Comparison of ENCODE assay signal across 9 mouse cellular contexts in genomic region chr11:86022439-86022838, GRCm38 (mm10).
DNase-seq lines count a peak whose midpoint lies in the region; ATAC-seq lines count a peak whose summit lies in the region.
"Had no signal": no experiment of that assay in that cellular context is flagged by ENCODE, and none has a peak within 500 bp of the region (broad histone marks: within the 10 kb centered on the region; RNA-seq: fewer than 3 reads in every experiment).

No protein-coding gene starts in this region.

- ATAC-seq in embryonic facial prominence, embryonic 13.5 days (ENCODE audit: insufficient number of reproducible peaks, insufficient read depth, low FRiP score, low TSS enrichment, low read depth), result no peak
- ATAC-seq in heart, embryonic 15.5 days (replicated peaks; ENCODE audit: insufficient number of reproducible peaks, insufficient read depth, low FRiP score, low read depth), result peak; percentile 64; the same call in 1 of the 2 replicates

- DNase-seq in kidney, postnatal 14 days, result peak; percentile 40
- no peak for DNase-seq in kidney, adult 8-10 months
- DNase-seq in lung, postnatal 36 days, result peak; percentile 51
- no peak for DNase-seq in ovary, postnatal 14 days (ENCODE audit: low spot score)
- no peak for DNase-seq in frontal cortex, postnatal 14 days (ENCODE audit: low spot score in 2 of 2)
- DNase-seq in layer of hippocampus, postnatal 36 days, result no peak

- no peak overlapping the region for H3K4me3 ChIP-seq in embryonic facial prominence, embryonic 13.5 days
- H3K4me3 ChIP-seq in heart, embryonic 15.5 days, result no peak overlapping the region
- H3K4me3 ChIP-seq: megakaryocyte, embryonic 14.5 days had no signal

- H3K4me1 ChIP-seq in embryonic facial prominence, embryonic 13.5 days, result peaks cover 26% of the 10 kb centered on the region
- 0 out of 2 replicates have a peak, but pooled peaks cover 2% of the 10 kb centered on the region for H3K4me1 ChIP-seq in heart, embryonic 15.5 days (replicated peaks)
- H3K4me1 ChIP-seq: megakaryocyte, embryonic 14.5 days had no signal

- no peaks in the 10 kb centered on the region for H3K36me3 ChIP-seq in embryonic facial prominence, embryonic 13.5 days
- no peaks in the 10 kb centered on the region for H3K36me3 ChIP-seq in heart, embryonic 15.5 days

- H3K9ac ChIP-seq in embryonic facial prominence, embryonic 13.5 days, result no peak overlapping the region
- no peak overlapping the region for H3K9ac ChIP-seq in heart, embryonic 15.5 days

- H3K4me2 ChIP-seq in embryonic facial prominence, embryonic 13.5 days, result no peak overlapping the region
- H3K4me2 ChIP-seq in heart, embryonic 15.5 days, result no peak overlapping the region

- no peaks in the 10 kb centered on the region for H3K27me3 ChIP-seq in embryonic facial prominence, embryonic 13.5 days
- H3K27me3 ChIP-seq in heart, embryonic 15.5 days, result no peaks in the 10 kb centered on the region

- 43% methylated on average over 4 of the region's 4 CpGs for WGBS in embryonic facial prominence, embryonic 13.5 days
- whole genome bisulfite sequencing in heart, embryonic 15.5 days, result 40% methylated on average over 4 of the region's 4 CpGs

- peak overlapping the region; percentile 28; the same call in 1 of the 2 replicates for H3K27ac ChIP-seq in embryonic facial prominence, embryonic 13.5 days
- H3K27ac ChIP-seq in heart, embryonic 15.5 days, result no peak overlapping the region

- H3K9me3 ChIP-seq in embryonic facial prominence, embryonic 13.5 days, result no peaks in the 10 kb centered on the region
- H3K9me3 ChIP-seq in heart, embryonic 15.5 days (replicated peaks), result no peaks in the 10 kb centered on the region
- H3K9me3 ChIP-seq: megakaryocyte, embryonic 14.5 days had no signal

Comparison
In these comparisons a context has a peak if more than half of its experiments do, and no peak if none do; other contexts are left out.
1. DNase-seq: peak in kidney, postnatal 14 days (single experiment) and lung, postnatal 36 days (single experiment); none in kidney, adult 8-10 months (0 of 2), ovary, postnatal 14 days (single experiment), frontal cortex, postnatal 14 days (0 of 2) and layer of hippocampus, postnatal 36 days (0 of 2).